Comparison of ENCODE assay signal across 19 mouse cellular contexts in the genomic region with DNA sequence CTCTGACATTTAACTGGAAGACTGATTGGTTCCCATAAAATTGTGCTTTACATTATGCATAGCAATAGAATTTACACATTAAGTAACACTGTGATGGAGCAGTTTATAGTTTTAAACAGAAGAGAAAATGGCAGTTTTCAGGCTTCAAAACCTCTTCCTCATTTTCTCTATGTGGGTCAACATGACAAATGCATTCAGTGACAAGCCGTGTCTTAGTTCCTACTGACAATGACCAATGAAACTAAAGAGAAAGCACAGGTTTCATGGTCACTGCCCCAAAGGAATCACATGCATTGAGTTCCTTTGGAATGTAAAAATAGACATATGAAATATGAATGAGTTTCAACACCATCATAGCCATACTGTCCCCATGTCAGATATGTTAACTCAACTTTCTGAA. TPM values are rescaled to one million over a fixed set of nuclear protein-coding genes. Genes with fewer than 3 reads are reported as not detected.
"Had no signal": no experiment of that assay in that cellular context is flagged by ENCODE, and none has a peak within 500 bp of the region (broad histone marks: within the 10 kb centered on the region; RNA-seq: fewer than 3 reads in every experiment).

No protein-coding gene starts in this region.

- H3K27ac ChIP-seq: liver, embryonic 13.5 days; liver, embryonic 15.5 days; lung, embryonic 15.5 days; midbrain, embryonic 10.5 days; midbrain, embryonic 12.5 days; midbrain, embryonic 15.5 days; neural tube, embryonic 12.5 days; stomach, embryonic 15.5 days; stomach, postnatal 0 days had no signal

- H3K36me3 ChIP-seq: liver, embryonic 13.5 days; liver, embryonic 15.5 days; lung, embryonic 15.5 days; midbrain, embryonic 10.5 days; midbrain, embryonic 12.5 days; midbrain, embryonic 15.5 days; neural tube, embryonic 12.5 days; stomach, embryonic 15.5 days had no signal

- H3K4me2 ChIP-seq: liver, embryonic 13.5 days; liver, embryonic 15.5 days; lung, embryonic 15.5 days; midbrain, embryonic 12.5 days; midbrain, embryonic 15.5 days; neural tube, embryonic 12.5 days; stomach, embryonic 15.5 days had no signal

- H3K27me3 ChIP-seq: liver, embryonic 13.5 days; liver, embryonic 15.5 days; lung, embryonic 15.5 days; midbrain, embryonic 12.5 days; midbrain, embryonic 15.5 days; neural tube, embryonic 12.5 days; stomach, embryonic 15.5 days had no signal

- H3K9ac ChIP-seq: liver, embryonic 13.5 days; liver, embryonic 15.5 days; liver, postnatal 0 days; lung, embryonic 15.5 days; midbrain, embryonic 12.5 days; midbrain, embryonic 15.5 days; neural tube, embryonic 12.5 days; stomach, embryonic 15.5 days had no signal

- H3K4me1 ChIP-seq: liver, embryonic 13.5 days; liver, embryonic 15.5 days; lung, embryonic 15.5 days; midbrain, embryonic 12.5 days; midbrain, embryonic 15.5 days; neural tube, embryonic 12.5 days; stomach, embryonic 15.5 days had no signal

- ATAC-seq: liver, postnatal 0 days; lung, postnatal 0 days; midbrain, embryonic 15.5 days had no signal

- H3K9me3 ChIP-seq: liver, embryonic 13.5 days; liver, embryonic 15.5 days; lung, embryonic 15.5 days; midbrain, embryonic 10.5 days; midbrain, embryonic 12.5 days; midbrain, embryonic 15.5 days; neural tube, embryonic 12.5 days; stomach, embryonic 15.5 days had no signal

- DNase-seq: liver, embryonic 13.5 days; liver, postnatal 0 days; lung, adult 2 months; lung, postnatal 14 days; lung, postnatal 36 days; right cerebral cortex, postnatal 14 days; thymus, adult 2 months; thymus, postnatal 25 days; thymus, postnatal 4 days had no signal

- H3K4me3 ChIP-seq: liver, embryonic 13.5 days; liver, embryonic 15.5 days; lung, embryonic 15.5 days; midbrain, embryonic 10.5 days; midbrain, embryonic 12.5 days; midbrain, embryonic 15.5 days; neural tube, embryonic 12.5 days; stomach, embryonic 15.5 days had no signal

RNA-seq across cellular contexts. Expression of gene Dnah6, which starts 58.5 kb away (rescaled TPM):
- total RNA-seq: megakaryocyte-erythroid progenitor cell, adult 5-6 weeks had no signal
